Mouse (Mus musculus): ENCODE measurements around the gene Nsun6.

DNA sequence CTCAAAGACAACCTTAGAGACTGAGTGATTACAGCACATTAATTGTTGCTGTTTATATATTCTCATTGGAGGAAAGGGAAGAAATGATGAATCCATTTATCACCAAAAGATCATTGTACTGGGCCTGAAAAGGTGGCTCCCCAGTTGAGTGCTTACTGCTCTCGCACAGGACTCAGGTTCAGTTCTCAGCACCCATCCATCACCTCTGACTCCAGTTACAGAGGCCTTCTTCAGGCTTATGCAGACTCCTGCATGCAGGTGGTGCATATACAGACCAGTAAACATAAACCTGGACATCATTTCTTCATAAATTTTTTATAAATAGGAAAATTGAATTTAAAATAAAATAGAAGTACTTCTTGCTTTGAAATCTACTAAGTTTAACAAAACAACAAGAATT lies 46.8 kb downstream of the Nsun6 start:
- TF ChIP-seq EP300 (IDR thresholded peaks at IDR 0.05; ENCODE audit: insufficient read depth, low read depth, low read length) (no peak), CTCF (IDR thresholded peaks at IDR 0.05) (no peak)

Measured in heart, adult 2 months (tissue).